In genomic region chr9:108220380-108220774, GRCm38 (mm10) we compare ENCODE assay signal across 10 mouse cellular contexts. TPM values are rescaled to one million over a fixed set of nuclear protein-coding genes. Genes with fewer than 3 reads are reported as not detected.
A peak's percentile ranks its signal among the peaks of the same experiment; 100 is the strongest.
DNase-seq lines count a peak whose midpoint lies in the region; ATAC-seq and TF ChIP-seq lines count a peak whose summit lies in the region.
"Had no signal": no experiment of that assay in that cellular context is flagged by ENCODE, and none has a peak within 500 bp of the region (broad histone marks: within the 10 kb centered on the region; RNA-seq: fewer than 3 reads in every experiment).

No protein-coding gene starts in this region.

- H3K9ac ChIP-seq in embryonic facial prominence, embryonic 14.5 days (ENCODE audit: low read depth, low read length), result no peak overlapping the region
- no peak overlapping the region for H3K9ac ChIP-seq in embryonic facial prominence, embryonic 15.5 days
- 0 out of 2 replicates have a peak overlapping the region, but pooled peaks have one; percentile 26 for H3K9ac ChIP-seq in heart, postnatal 0 days (replicated peaks; ENCODE audit: low read depth, low read length)
- H3K9ac ChIP-seq: limb, embryonic 12.5 days had no signal

- no peaks in the 10 kb centered on the region for H3K9me3 ChIP-seq in embryonic facial prominence, embryonic 14.5 days (ENCODE audit: control insufficient read depth, low read length)
- no peaks in the 10 kb centered on the region for H3K9me3 ChIP-seq in embryonic facial prominence, embryonic 10.5 days
- no peaks in the 10 kb centered on the region for H3K9me3 ChIP-seq in embryonic facial prominence, embryonic 15.5 days (replicated peaks)
- H3K9me3 ChIP-seq in heart, postnatal 0 days (replicated peaks; ENCODE audit: control insufficient read depth, low read length), result no peaks in the 10 kb centered on the region
- H3K9me3 ChIP-seq: limb, embryonic 12.5 days had no signal

- no peak overlapping the region for H3K4me2 ChIP-seq in embryonic facial prominence, embryonic 14.5 days (ENCODE audit: low read depth, low read length)
- no peak overlapping the region for H3K4me2 ChIP-seq in embryonic facial prominence, embryonic 15.5 days (replicated peaks)
- H3K4me2 ChIP-seq in heart, postnatal 0 days (ENCODE audit: low read depth, low read length), result peak overlapping the region; percentile 24; the same call in 1 of the 2 replicates
- H3K4me2 ChIP-seq: limb, embryonic 12.5 days had no signal

- TF ChIP-seq EP300 in heart, postnatal 0 days (IDR thresholded peaks at IDR 0.05; ENCODE audit: low read depth), result peak; percentile 66; the same call in 1 of the 2 replicates

- H3K27me3 ChIP-seq in embryonic facial prominence, embryonic 14.5 days (replicated peaks; ENCODE audit: control insufficient read depth, insufficient read depth, low read length), result no peaks in the 10 kb centered on the region
- no peaks in the 10 kb centered on the region for H3K27me3 ChIP-seq in embryonic facial prominence, embryonic 10.5 days (replicated peaks; ENCODE audit: low read depth, poor library complexity, severe bottlenecking)
- no peaks in the 10 kb centered on the region for H3K27me3 ChIP-seq in embryonic facial prominence, embryonic 15.5 days
- no peaks in the 10 kb centered on the region for H3K27me3 ChIP-seq in heart, postnatal 0 days (ENCODE audit: control insufficient read depth, insufficient read depth, low read length)
- H3K27me3 ChIP-seq: CH12.LX; limb, embryonic 12.5 days had no signal

- TF ChIP-seq CTCF in heart, postnatal 0 days (IDR thresholded peaks at IDR 0.05; ENCODE audit: low read depth), result no peak

- no peak for ATAC-seq in embryonic facial prominence, embryonic 14.5 days (ENCODE audit: low read depth)
- ATAC-seq in embryonic facial prominence, embryonic 15.5 days (ENCODE audit: insufficient number of reproducible peaks, low FRiP score, low TSS enrichment, low read depth), result no peak
- ATAC-seq in heart, postnatal 0 days (ENCODE audit: insufficient read depth, low read depth), result peak; percentile 94

- DNase-seq in embryonic facial prominence, embryonic 14.5 days (ENCODE audit: low spot score), result no peak
- no peak for DNase-seq in embryonic facial prominence, embryonic 10.5 days (ENCODE audit: low spot score)
- DNase-seq in 3134 (ENCODE audit: extremely low read depth, insufficient read length, low spot score), result peak; percentile 47
- peak; percentile 93 for DNase-seq in heart, postnatal 0 days (ENCODE audit: low spot score)
- no peak for DNase-seq in neural tube, embryonic 10.5 days (ENCODE audit: extremely low spot score, low spot score)
- no peak for DNase-seq in yolk sac, embryonic 10.5 days (ENCODE audit: low spot score)
- DNase-seq in kidney, postnatal 4 days, result no peak

- 73% methylated on average over 1 of the region's 1 CpGs for WGBS in embryonic facial prominence, embryonic 14.5 days
- 93% methylated on average over 1 of the region's 1 CpGs for WGBS in embryonic facial prominence, embryonic 10.5 days
- WGBS in embryonic facial prominence, embryonic 15.5 days, result 47% methylated on average over 1 of the region's 1 CpGs
- 38% methylated on average over 1 of the region's 1 CpGs for WGBS in heart, postnatal 0 days

- H3K4me1 ChIP-seq in embryonic facial prominence, embryonic 14.5 days (ENCODE audit: control insufficient read depth, insufficient read depth, low read length), result no peaks in the 10 kb centered on the region
- no peaks in the 10 kb centered on the region for H3K4me1 ChIP-seq in embryonic facial prominence, embryonic 10.5 days
- peaks cover 14% of the 10 kb centered on the region for H3K4me1 ChIP-seq in embryonic facial prominence, embryonic 15.5 days
- H3K4me1 ChIP-seq in heart, postnatal 0 days (ENCODE audit: control insufficient read depth, insufficient read depth), result peaks cover 28% of the 10 kb centered on the region

- H3K4me3 ChIP-seq in embryonic facial prominence, embryonic 14.5 days (ENCODE audit: low read depth, low read length), result no peak overlapping the region
- no peak overlapping the region for H3K4me3 ChIP-seq in embryonic facial prominence, embryonic 10.5 days
- no peak overlapping the region for H3K4me3 ChIP-seq in embryonic facial prominence, embryonic 15.5 days (replicated peaks)
- no peak overlapping the region for H3K4me3 ChIP-seq in heart, postnatal 0 days (ENCODE audit: low read depth, low read length)
- H3K4me3 ChIP-seq: limb, embryonic 12.5 days had no signal

- H3K36me3 ChIP-seq in embryonic facial prominence, embryonic 14.5 days (ENCODE audit: control insufficient read depth, insufficient read depth, low read length), result peaks cover 25% of the 10 kb centered on the region
- peaks cover 28% of the 10 kb centered on the region for H3K36me3 ChIP-seq in embryonic facial prominence, embryonic 10.5 days (replicated peaks)
- peaks cover 23% of the 10 kb centered on the region for H3K36me3 ChIP-seq in embryonic facial prominence, embryonic 15.5 days
- peaks cover 28% of the 10 kb centered on the region for H3K36me3 ChIP-seq in heart, postnatal 0 days (replicated peaks; ENCODE audit: control insufficient read depth, insufficient read depth, low read length)

- peak overlapping the region; percentile 8; the same call in 1 of the 2 replicates for H3K27ac ChIP-seq in embryonic facial prominence, embryonic 14.5 days (replicated peaks; ENCODE audit: low read depth, low read length)
- H3K27ac ChIP-seq in embryonic facial prominence, embryonic 10.5 days (replicated peaks), result no peak overlapping the region
- peak overlapping the region; percentile 58 for H3K27ac ChIP-seq in embryonic facial prominence, embryonic 15.5 days (replicated peaks)
- H3K27ac ChIP-seq in heart, postnatal 0 days (ENCODE audit: low read depth), result peak overlapping the region; percentile 90
- H3K27ac ChIP-seq: limb, embryonic 12.5 days had no signal

RNA-seq across cellular contexts. Expression of gene Bsn, which starts 30.2 kb away (rescaled TPM):
- 1.1 TPM in 2 replicates for polyA plus RNA-seq in embryonic facial prominence, embryonic 14.5 days (2014; fragmentation: Nextera tagmentation; extraction: Ambion mirVana)
- polyA plus RNA-seq in embryonic facial prominence, embryonic 10.5 days (2016; fragmentation: Nextera tagmentation; extraction: Ambion mirVana), result 1.4 and 1.7 TPM in 2 replicates
- 1.0 and 1.3 TPM in 2 replicates for polyA plus RNA-seq in embryonic facial prominence, embryonic 15.5 days (2015; fragmentation: Nextera tagmentation; extraction: Ambion mirVana)
- total RNA-seq in heart, postnatal 0 days (2014; rRNA removed; ENCODE audit: low replicate concordance), result 0.42 TPM in 1 of 2 replicates, not detected in the other
- polyA plus RNA-seq in heart, postnatal 0 days (2015; fragmentation: Nextera tagmentation; extraction: Ambion mirVana), result 0.01 and 0.03 TPM in 2 replicates

RNA-seq across cellular contexts. Expression of gene Dag1, which starts 43.4 kb away (rescaled TPM):
- polyA plus RNA-seq in embryonic facial prominence, embryonic 14.5 days (2014; fragmentation: Nextera tagmentation; extraction: Ambion mirVana), result 101 and 107 TPM in 2 replicates
- 70.1 and 73.9 TPM in 2 replicates for polyA plus RNA-seq in embryonic facial prominence, embryonic 10.5 days (2016; fragmentation: Nextera tagmentation; extraction: Ambion mirVana)
- 84.0 and 85.9 TPM in 2 replicates for polyA plus RNA-seq in embryonic facial prominence, embryonic 15.5 days (2015; fragmentation: Nextera tagmentation; extraction: Ambion mirVana)
- 209 and 229 TPM in 2 replicates for total RNA-seq in heart, postnatal 0 days (2014; rRNA removed; ENCODE audit: low replicate concordance)
- 99.2 and 106 TPM in 2 replicates for polyA plus RNA-seq in heart, postnatal 0 days (2015; fragmentation: Nextera tagmentation; extraction: Ambion mirVana)

Comparison
In these comparisons a context has a peak if more than half of its experiments do, and no peak if none do; other contexts are left out.
1. DNase-seq: peak in 3134 (single experiment) and heart, postnatal 0 days (single experiment); none in embryonic facial prominence, embryonic 14.5 days (single experiment), embryonic facial prominence, embryonic 10.5 days (single experiment), neural tube, embryonic 10.5 days (single experiment), yolk sac, embryonic 10.5 days (single experiment) and kidney, postnatal 4 days (0 of 2).